In the genomic region with DNA sequence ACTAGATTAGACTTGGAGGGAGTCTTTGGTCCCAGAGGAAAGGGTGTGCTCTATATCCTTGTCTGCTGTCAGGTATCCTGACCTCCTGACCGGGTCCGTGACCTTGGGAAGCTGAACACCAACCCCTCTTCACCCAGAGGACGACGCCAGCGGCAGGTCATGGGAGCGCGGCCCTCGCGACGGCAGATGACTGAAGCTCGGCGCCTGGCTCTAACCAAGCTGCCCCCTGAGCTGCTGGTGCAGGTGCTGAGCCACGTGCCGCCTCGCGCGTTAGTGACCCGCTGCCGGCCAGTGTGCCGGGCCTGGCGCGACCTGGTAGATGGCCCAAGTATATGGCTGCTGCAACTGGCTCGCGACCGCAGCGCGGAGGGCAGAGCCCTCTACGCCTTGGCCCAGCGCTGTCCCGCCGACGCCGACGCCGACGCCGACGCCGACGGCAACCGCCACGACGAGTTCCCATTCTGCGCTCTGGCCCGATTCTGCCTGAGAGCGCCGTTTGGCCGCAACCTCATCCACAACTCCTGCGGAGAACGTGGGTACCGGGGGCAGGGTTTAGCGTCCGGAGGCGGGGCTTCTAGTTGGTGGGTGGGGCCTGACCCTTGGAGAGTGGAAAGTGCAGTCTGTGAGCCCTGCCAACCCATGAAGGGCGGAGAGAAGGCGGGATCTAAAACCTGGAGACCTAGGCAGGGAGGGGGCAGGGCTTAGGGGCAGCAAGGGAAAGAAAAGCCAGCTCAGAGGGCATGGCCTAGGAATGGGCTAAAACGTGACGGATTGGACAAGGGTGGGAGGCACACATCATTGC, we compare ENCODE assay signal across 8 mouse cellular contexts. TPM values are rescaled to one million over a fixed set of nuclear protein-coding genes. Genes with fewer than 3 reads are reported as not detected.
DNase-seq lines count a peak whose midpoint lies in the region; ATAC-seq and TF ChIP-seq lines count a peak whose summit lies in the region.

No protein-coding gene starts in this region.

- intact Hi-C loops in heart, postnatal 36 days (cut with DNase I), result no loop called here

- WGBS in forebrain, embryonic 14.5 days, result 3% methylated on average over 58 of the region's 58 CpGs
- WGBS in small intestine, adult 2 months, result 7% methylated on average over 58 of the region's 58 CpGs

- H3K4me3 ChIP-seq in forebrain, embryonic 14.5 days (ENCODE audit: low read depth, low read length), result peak overlapping the region; percentile 41
- peak overlapping the region; percentile 84 for H3K4me3 ChIP-seq in megakaryocyte, embryonic 14.5 days (replicated peaks)
- peak overlapping the region; percentile 52 for H3K4me3 ChIP-seq in small intestine, adult 2 months (ENCODE audit: low read depth, low read length)

- no peaks in the 10 kb centered on the region for H3K27me3 ChIP-seq in forebrain, embryonic 14.5 days (replicated peaks; ENCODE audit: control insufficient read depth, insufficient read depth, low read length)
- peaks cover 34% of the 10 kb centered on the region for H3K27me3 ChIP-seq in megakaryocyte, embryonic 14.5 days (replicated peaks)
- no peaks in the 10 kb centered on the region for H3K27me3 ChIP-seq in small intestine, adult 2 months (ENCODE audit: control insufficient read depth, insufficient read depth, low read length)

- H3K36me3 ChIP-seq in forebrain, embryonic 14.5 days (ENCODE audit: control insufficient read depth, insufficient read depth, low read length), result peaks cover 7% of the 10 kb centered on the region; the same call in 1 of the 2 replicates
- H3K36me3 ChIP-seq in megakaryocyte, embryonic 14.5 days (replicated peaks; ENCODE audit: low read length), result peaks cover 7% of the 10 kb centered on the region
- H3K36me3 ChIP-seq in small intestine, adult 2 months (ENCODE audit: control insufficient read depth, insufficient read depth, low read length), result no peaks in the 10 kb centered on the region

- no peak overlapping the region for H3K27ac ChIP-seq in forebrain, embryonic 14.5 days (ENCODE audit: low read depth, low read length)
- H3K27ac ChIP-seq in small intestine, adult 2 months (ENCODE audit: insufficient read depth, low read depth, low read length), result no peak overlapping the region

- TF ChIP-seq CTCF in small intestine, adult 2 months (IDR thresholded peaks at IDR 0.05; ENCODE audit: extremely low read depth, insufficient read length, insufficient replicate concordance, low read depth, low read length), result no peak

- H3K9me3 ChIP-seq in forebrain, embryonic 14.5 days (replicated peaks; ENCODE audit: control insufficient read depth, low read length), result no peaks in the 10 kb centered on the region
- peaks cover 26% of the 10 kb centered on the region for H3K9me3 ChIP-seq in megakaryocyte, embryonic 14.5 days

- H3K9ac ChIP-seq in forebrain, embryonic 14.5 days (ENCODE audit: low read length), result peak overlapping the region; percentile 54

- TF ChIP-seq POLR2A in small intestine, adult 2 months (IDR thresholded peaks at IDR 0.05; ENCODE audit: low read depth, low read length), result no peak

- DNase-seq in cerebellum, adult 11-12 months, result peak; percentile 78
- peak; percentile 80 for DNase-seq in forebrain, embryonic 14.5 days (ENCODE audit: low spot score)
- peak; percentile 63 to 70 for DNase-seq in heart, postnatal 36 days
- DNase-seq in kidney, postnatal 4 days, result peak; percentile 86 to 90
- no peak for DNase-seq in MN1 (ENCODE audit: low spot score)

- H3K4me1 ChIP-seq in forebrain, embryonic 14.5 days (ENCODE audit: control insufficient read depth, insufficient read depth, low read length), result no peaks in the 10 kb centered on the region; the same call in 1 of the 2 replicates
- peaks cover 10% of the 10 kb centered on the region for H3K4me1 ChIP-seq in megakaryocyte, embryonic 14.5 days
- peaks cover 8% of the 10 kb centered on the region for H3K4me1 ChIP-seq in small intestine, adult 2 months (ENCODE audit: control insufficient read depth, insufficient read depth, insufficient read length, low read length)

- ATAC-seq in activated CD4-positive, CD25-positive, alpha-beta regulatory T cell, adult 4 months, result peak; percentile 63
- peak; percentile 88 for ATAC-seq in forebrain, embryonic 14.5 days

- H3K4me2 ChIP-seq in forebrain, embryonic 14.5 days (ENCODE audit: low read length), result peak overlapping the region; percentile 64

RNA-seq across cellular contexts. Expression of a gene that starts 9.1 kb away (rescaled TPM):
- polyA plus RNA-seq in activated CD4-positive, CD25-positive, alpha-beta regulatory T cell, adult 4 months (2017; shearing (Covaris generic)), result 10 to 100 TPM; 71.9 to 75.7 TPM
- 133 and 141 TPM in 2 replicates for polyA plus RNA-seq in forebrain, embryonic 14.5 days (2014; fragmentation: Nextera tagmentation; extraction: Ambion mirVana)
- 10 to 100 TPM; 53.9 to 54.1 TPM for total RNA-seq in heart, postnatal 36 days (2021)
- polyA plus RNA-seq in megakaryocyte, embryonic 14.5 days (2012; ENCODE audit: insufficient read depth, low replicate concordance), result 283 and 464 TPM in 2 replicates
- polyA plus RNA-seq in small intestine, adult 2 months (2012; rRNA removed), result 42.3 and 64.5 TPM in 2 replicates

RNA-seq across cellular contexts. Expression of a gene that starts 9.2 kb away (rescaled TPM):
- polyA plus RNA-seq in activated CD4-positive, CD25-positive, alpha-beta regulatory T cell, adult 4 months (2017; shearing (Covaris generic)), result 10 to 100 TPM in 1 of 2 experiments, 1 to 10 TPM in 1; 8.9 to 13.0 TPM
- polyA plus RNA-seq in forebrain, embryonic 14.5 days (2014; fragmentation: Nextera tagmentation; extraction: Ambion mirVana), result 17.6 and 17.7 TPM in 2 replicates
- total RNA-seq in heart, postnatal 36 days (2021), result 10 to 100 TPM; 14.6 to 16.3 TPM
- polyA plus RNA-seq in megakaryocyte, embryonic 14.5 days (2012; ENCODE audit: insufficient read depth, low replicate concordance), result 16.1 and 18.5 TPM in 2 replicates
- polyA plus RNA-seq in small intestine, adult 2 months (2012; rRNA removed), result 12.8 and 19.0 TPM in 2 replicates

RNA-seq across cellular contexts. Expression of a gene that starts 15.9 kb away (rescaled TPM):
- polyA plus RNA-seq in activated CD4-positive, CD25-positive, alpha-beta regulatory T cell, adult 4 months (2017; shearing (Covaris generic)), result 10 to 100 TPM in 1 of 2 experiments, 1 to 10 TPM in 1; 8.3 to 10.9 TPM
- polyA plus RNA-seq in forebrain, embryonic 14.5 days (2014; fragmentation: Nextera tagmentation; extraction: Ambion mirVana), result 3.0 and 3.4 TPM in 2 replicates
- under 1 TPM; 0.46 to 0.53 TPM for total RNA-seq in heart, postnatal 36 days (2021)
- polyA plus RNA-seq in megakaryocyte, embryonic 14.5 days (2012; ENCODE audit: insufficient read depth, low replicate concordance), result not detected in 2 replicates
- 2.0 and 2.8 TPM in 2 replicates for polyA plus RNA-seq in small intestine, adult 2 months (2012; rRNA removed)

RNA-seq across cellular contexts. Expression of a gene that starts 23.4 kb away (rescaled TPM):
- not detected for polyA plus RNA-seq in activated CD4-positive, CD25-positive, alpha-beta regulatory T cell, adult 4 months (2017; shearing (Covaris generic))
- polyA plus RNA-seq in forebrain, embryonic 14.5 days (2014; fragmentation: Nextera tagmentation; extraction: Ambion mirVana), result not detected in 2 replicates
- total RNA-seq in heart, postnatal 36 days (2021), result not detected
- not detected in 2 replicates for polyA plus RNA-seq in megakaryocyte, embryonic 14.5 days (2012; ENCODE audit: insufficient read depth, low replicate concordance)
- not detected in 2 replicates for polyA plus RNA-seq in small intestine, adult 2 months (2012; rRNA removed)

RNA-seq across cellular contexts. Expression of a gene that starts 34.0 kb away (rescaled TPM):
- polyA plus RNA-seq in activated CD4-positive, CD25-positive, alpha-beta regulatory T cell, adult 4 months (2017; shearing (Covaris generic)), result 100 to 1,000 TPM in 1 of 2 experiments, 10 to 100 TPM in 1; 82.3 to 103 TPM
- 110 and 115 TPM in 2 replicates for polyA plus RNA-seq in forebrain, embryonic 14.5 days (2014; fragmentation: Nextera tagmentation; extraction: Ambion mirVana)
- 10 to 100 TPM; 85.1 to 87.0 TPM for total RNA-seq in heart, postnatal 36 days (2021)
- polyA plus RNA-seq in megakaryocyte, embryonic 14.5 days (2012; ENCODE audit: insufficient read depth, low replicate concordance), result 230 and 254 TPM in 2 replicates
- polyA plus RNA-seq in small intestine, adult 2 months (2012; rRNA removed), result 26.2 and 47.6 TPM in 2 replicates
